Mouse (Mus musculus) testis, adult 2 months (tissue): ENCODE measurements around the gene Rilp. TPM values are rescaled to one million over a fixed set of nuclear protein-coding genes. Genes with fewer than 3 reads are reported as not detected.

ENCODE experiments used
- H3K27ac ChIP-seq: fragments of 200-500 bp; 2 replicates; pipeline ENCODE4 v1.5.1; 2012; ENCODE audit warnings: low read depth, low read length; ENCODE audit not compliant: control insufficient read depth, insufficient read depth
- H3K27me3 ChIP-seq: fragments of 200-500 bp; 2 replicates; pipeline ENCODE4 v1.6.1; 2012; ENCODE audit warnings: mild to moderate bottlenecking, low read length, moderate library complexity; ENCODE audit not compliant: control insufficient read depth, insufficient read depth
- H3K36me3 ChIP-seq: fragments of 200-500 bp; 2 replicates; pipeline ENCODE4 v1.6.1; 2012; ENCODE audit warnings: mild to moderate bottlenecking, low read length; ENCODE audit not compliant: control insufficient read depth, insufficient read depth
- H3K4me1 ChIP-seq: fragments of 200-500 bp; 2 replicates; pipeline ENCODE4 v1.6.1; 2012; ENCODE audit warnings: low read length; ENCODE audit not compliant: control insufficient read depth, insufficient read depth
- H3K4me3 ChIP-seq: fragments of 200-500 bp; 2 replicates; pipeline ENCODE4 v1.5.1; 2012; ENCODE audit warnings: low read depth, mild to moderate bottlenecking, low read length, moderate library complexity, mixed read lengths; ENCODE audit not compliant: control insufficient read depth
- CTCF ChIP-seq: fragments of 200-500 bp; IDR thresholded peaks from 2 replicates; pipeline ENCODE4 v1.5.1; 2012; ENCODE audit warnings: low read depth, mild to moderate bottlenecking, inconsistent platforms, low read length, moderate library complexity; ENCODE audit not compliant: control insufficient read depth, insufficient read depth, insufficient replicate concordance
- POLR2A ChIP-seq: fragments of 200-500 bp; IDR thresholded peaks from 2 replicates; pipeline ENCODE4 v1.6.1; 2012; ENCODE audit warnings: low read depth, mild to moderate bottlenecking, inconsistent platforms, low read length, moderate library complexity; ENCODE audit not compliant: control insufficient read depth
- polyA plus RNA-seq: library from polyadenylated mRNA; depleted of rRNA; stranded (reverse); fragments of >200 nt; gene quantifications from 2 replicates; pipeline ENCODE4 v1.2.3, GENCODE M21; 2012

The Rilp gene
- polyA plus RNA-seq, 1 experiment, result 0.94 TPM

- peaks cover 4% of the 10 kb centered on the region for H3K4me1 ChIP-seq
- H3K27ac ChIP-seq, result no peak overlapping the region
- H3K36me3 ChIP-seq, result no peaks in the 10 kb centered on the region
- no peak overlapping the region for H3K4me3 ChIP-seq
- no peaks in the 10 kb centered on the region for H3K27me3 ChIP-seq
- no peak for TF ChIP-seq CTCF
- TF ChIP-seq POLR2A, result no peak
These were observed 10.1 kb downstream of the Rilp start for GRCm38 (mm10) chr11:75519834-75520633.

- Histone ChIP-seq H3K4me1 (peaks cover 4% of the 10 kb centered on the region; the same call in 1 of the 2 replicates), H3K36me3 (no peaks in the 10 kb centered on the region)
- TF ChIP-seq CTCF (no peak), POLR2A (no peak)
These were observed 11.7 kb downstream of the Rilp start for GRCm38 (mm10) chr11:75521609-75522008.

DNA sequence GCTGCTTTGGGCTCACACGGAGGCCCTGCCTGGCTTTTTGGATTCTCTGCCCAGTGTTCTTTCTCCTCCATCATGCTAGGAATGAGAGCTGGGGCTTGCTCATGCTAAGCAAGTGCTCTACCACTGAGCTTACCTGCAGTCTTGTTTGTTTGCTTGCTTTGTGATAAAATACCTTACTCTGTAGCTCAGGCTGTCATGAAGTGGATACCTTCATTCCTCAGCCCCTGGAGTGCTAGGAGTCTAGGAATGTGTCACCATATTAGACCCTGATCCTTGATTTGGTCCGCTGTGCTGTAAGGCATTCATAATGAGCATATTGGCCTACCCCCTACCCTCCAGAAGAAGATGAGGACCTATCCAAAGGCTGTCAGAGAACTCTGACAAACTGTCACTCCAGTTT, 12.9 kb downstream of the Rilp start:
- Histone ChIP-seq H3K27me3 (no peaks in the 10 kb centered on the region), H3K27ac (no peak overlapping the region), H3K4me3 (no peak overlapping the region), H3K36me3 (no peaks in the 10 kb centered on the region), H3K4me1 (peaks cover 4% of the 10 kb centered on the region; the same call in 1 of the 2 replicates)
- TF ChIP-seq POLR2A, result no peak

More at GRCm38 (mm10) chr11:75521609-75522008, 11.7 kb downstream of the Rilp start:
- no peaks in the 10 kb centered on the region for H3K27me3 ChIP-seq
- no peak overlapping the region for H3K4me3 ChIP-seq
- no peak overlapping the region for H3K27ac ChIP-seq

DNA sequence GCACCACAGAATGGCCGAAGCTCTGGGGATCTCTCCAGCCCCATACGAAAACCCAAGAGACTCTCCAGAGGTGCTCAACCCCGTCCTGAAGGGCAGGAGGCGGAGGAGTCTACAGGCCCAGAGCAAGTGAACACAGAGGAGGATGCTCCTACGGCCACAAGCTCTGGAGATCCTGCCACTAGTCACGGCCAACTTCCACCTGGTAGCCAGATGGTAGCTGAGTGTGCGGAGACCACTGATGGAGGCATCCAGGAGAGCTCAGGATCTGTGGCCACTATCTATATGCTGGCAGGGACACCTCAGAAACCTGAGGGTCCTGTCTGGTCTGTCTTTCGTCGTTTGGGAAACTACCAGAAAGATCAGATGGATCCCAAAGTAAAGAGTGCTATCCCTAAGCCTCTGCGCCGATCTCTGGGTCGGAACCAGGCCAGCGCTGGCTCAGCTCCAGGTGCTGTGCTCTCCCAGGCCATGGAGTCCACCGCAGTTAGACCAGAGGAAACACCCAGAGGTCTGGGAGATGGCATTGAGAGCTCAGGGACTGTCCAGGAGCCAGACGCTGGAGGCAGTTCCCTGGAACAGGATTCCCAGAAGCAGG, 15.7 kb downstream of the Rilp start:
- no peak overlapping the region for H3K4me3 ChIP-seq
- H3K4me1 ChIP-seq, result peaks cover 9% of the 10 kb centered on the region; the same call in 1 of the 2 replicates
- H3K27me3 ChIP-seq, result no peaks in the 10 kb centered on the region
- TF ChIP-seq POLR2A (no peak), CTCF (no peak)
- no peaks in the 10 kb centered on the region for H3K36me3 ChIP-seq
- H3K27ac ChIP-seq, result no peak overlapping the region

DNA sequence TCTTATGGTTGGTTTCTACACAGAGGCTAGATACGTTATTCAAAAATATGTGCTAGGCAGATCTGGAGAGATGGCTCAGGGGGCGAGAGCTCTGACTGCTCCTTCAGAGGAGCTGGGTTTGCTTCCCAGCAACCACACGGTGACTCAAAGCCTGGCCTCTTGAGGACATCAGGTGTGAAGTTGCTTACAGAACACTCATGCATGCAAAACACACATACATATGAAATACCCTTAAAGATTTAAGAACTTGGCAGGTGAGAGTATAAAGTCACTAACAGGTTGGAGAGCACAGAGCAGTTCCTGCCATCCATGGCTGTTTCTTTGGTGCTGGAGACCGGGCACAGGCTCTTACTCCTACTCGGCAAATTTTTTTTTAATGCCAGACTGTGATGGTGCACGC, 17.0 kb downstream of the Rilp start:
- no peaks in the 10 kb centered on the region for H3K36me3 ChIP-seq
- TF ChIP-seq POLR2A (no peak), CTCF (no peak)
- H3K27ac ChIP-seq, result no peak overlapping the region
- H3K4me1 ChIP-seq, result peaks cover 10% of the 10 kb centered on the region; the same call in 1 of the 2 replicates
- H3K27me3 ChIP-seq, result no peaks in the 10 kb centered on the region
- no peak overlapping the region for H3K4me3 ChIP-seq

DNA sequence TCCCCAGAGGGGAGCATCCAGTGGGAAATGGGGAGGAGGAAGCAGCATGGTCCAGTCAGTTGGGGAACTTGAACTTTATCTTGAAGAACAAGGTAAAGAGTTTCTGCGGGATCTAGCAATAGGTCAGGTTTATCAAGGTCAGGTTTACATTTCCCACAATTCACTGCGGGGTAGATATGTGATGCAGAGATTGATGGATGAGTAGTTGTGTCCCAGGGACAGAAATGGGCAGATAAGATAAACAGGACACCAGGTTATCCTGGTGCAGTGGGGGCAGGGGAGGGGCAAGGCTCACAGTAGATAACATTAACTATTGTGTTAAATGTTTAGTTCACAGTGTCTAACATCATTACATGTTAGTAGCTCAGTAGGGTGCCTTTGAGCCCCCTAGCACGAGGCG, 19.9 kb downstream of the Rilp start:
- TF ChIP-seq POLR2A (no peak), CTCF (no peak)
- peak overlapping the region; percentile 100 for H3K4me3 ChIP-seq
- no peaks in the 10 kb centered on the region for H3K27me3 ChIP-seq
- H3K4me1 ChIP-seq, result peaks cover 20% of the 10 kb centered on the region
- 0 out of 2 replicates have a peak, but pooled peaks cover 1% of the 10 kb centered on the region for H3K36me3 ChIP-seq
- no peak overlapping the region for H3K27ac ChIP-seq

- peak; percentile 94 for TF ChIP-seq CTCF
- TF ChIP-seq POLR2A, result no peak
- no peaks in the 10 kb centered on the region for H3K27me3 ChIP-seq
- peak overlapping the region; percentile 100 for H3K27ac ChIP-seq
- peak overlapping the region; percentile 100 for H3K4me3 ChIP-seq
- H3K4me1 ChIP-seq, result peaks cover 24% of the 10 kb centered on the region
- H3K36me3 ChIP-seq, result 0 out of 2 replicates have a peak, but pooled peaks cover 1% of the 10 kb centered on the region
These were observed 20.4 kb downstream of the Rilp start for GRCm38 (mm10) chr11:75530325-75530724.
